Mouse (Mus musculus) heart, postnatal 0 days (tissue): ENCODE data around the gene St13.

Experiments
- CTCF ChIP-seq: IDR thresholded peaks from 2 replicates; pipeline ENCODE4 v1.5.1; 2016; ENCODE audit warnings: antibody characterized with exemption, control low read depth, low read depth
- EP300 ChIP-seq: IDR thresholded peaks from 2 replicates; pipeline ENCODE4 v1.6.1; 2016; ENCODE audit warnings: antibody characterized with exemption, low read depth

DNA sequence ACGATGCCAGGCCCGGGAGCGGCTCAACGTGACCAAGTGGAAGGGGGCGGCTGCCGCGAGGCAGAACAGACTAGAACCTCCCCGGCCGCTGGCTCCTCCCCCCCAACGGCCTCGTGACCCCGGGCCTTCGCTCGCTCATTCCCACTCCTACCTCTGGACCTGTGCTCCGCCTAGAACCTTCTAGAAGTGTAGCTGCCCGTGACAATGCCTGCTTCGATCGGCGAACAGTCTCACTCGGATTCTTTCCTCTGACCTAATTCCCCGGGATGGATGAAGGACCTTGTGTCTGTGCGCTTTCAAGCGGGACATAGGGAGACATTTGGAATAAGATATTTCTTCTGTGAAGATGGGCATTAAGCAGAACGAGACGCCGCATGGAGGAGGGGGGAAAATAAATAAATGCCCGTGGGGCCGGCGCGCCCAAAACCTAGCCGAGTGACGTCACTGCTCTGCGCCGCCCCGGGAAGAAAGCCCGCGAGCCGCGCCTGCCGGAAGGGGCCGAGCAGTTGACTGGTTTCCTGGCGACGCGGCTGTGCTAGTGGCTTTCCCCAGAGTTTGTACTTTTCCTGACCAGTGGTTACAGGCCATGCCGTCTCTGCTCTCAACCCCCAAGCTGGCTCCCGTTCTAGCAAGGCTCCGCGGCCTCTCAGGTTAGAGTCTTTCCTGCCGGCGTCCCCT, at the start of gene St13, which contains the start of gene Xpnpep3:
- TF ChIP-seq CTCF (no peak), EP300 (peak; percentile 95)
